Mouse (Mus musculus): ENCODE measurements around the gene Gm20716.
"Not testable (repeated sequence)": the region's sequence is repeated elsewhere in the genome, so short reads cannot be mapped to it uniquely, and the experiment has no call there.

The Gm20716 gene

GRCm38 (mm10) chr2:168166750-168167460, 63.3 kb downstream of the Gm20716 start:
- no peak for DNase-seq (ENCODE audit: low spot score in 2 of 2)

GRCm38 (mm10) chr2:168161978-168162377, 68.2 kb downstream of the Gm20716 start:
- DNase-seq (ENCODE audit: low spot score in 2 of 2): no peak

- DNase-seq (ENCODE audit: low spot score in 2 of 2): no peak
Measured at GRCm38 (mm10) chr2:168161514-168161971, 68.6 kb downstream of the Gm20716 start.

- DNase-seq (ENCODE audit: low spot score in 2 of 2): no peak
Measured at GRCm38 (mm10) chr2:168160370-168160930, 69.7 kb downstream of the Gm20716 start.

- peak in 1 of 2 experiments; percentile 21 for DNase-seq (ENCODE audit: low spot score in 2 of 2)
Measured at GRCm38 (mm10) chr2:168158911-168159711, 71.1 kb downstream of the Gm20716 start.

GRCm38 (mm10) chr2:168157974-168158373, 72.2 kb downstream of the Gm20716 start:
- DNase-seq (ENCODE audit: low spot score in 2 of 2): not testable (repeated sequence)

GRCm38 (mm10) chr2:168156361-168156760, 73.8 kb downstream of the Gm20716 start:
- DNase-seq (ENCODE audit: low spot score in 2 of 2): no peak

- no peak for DNase-seq (ENCODE audit: low spot score in 2 of 2)
Measured at GRCm38 (mm10) chr2:168155666-168156065, 74.5 kb downstream of the Gm20716 start.

GRCm38 (mm10) chr2:168154090-168154881, 75.9 kb downstream of the Gm20716 start:
- peak; percentile 60 to 68 for DNase-seq (ENCODE audit: low spot score in 2 of 2)

GRCm38 (mm10) chr2:168149241-168149640, 80.9 kb downstream of the Gm20716 start:
- no peak for DNase-seq (ENCODE audit: low spot score in 2 of 2)

GRCm38 (mm10) chr2:168147722-168148432, 82.3 kb downstream of the Gm20716 start:
- no peak for DNase-seq (ENCODE audit: low spot score in 2 of 2)

GRCm38 (mm10) chr2:168145437-168145836, 84.7 kb downstream of the Gm20716 start:
- no peak for DNase-seq (ENCODE audit: low spot score in 2 of 2)

GRCm38 (mm10) chr2:168143794-168144193, 86.4 kb downstream of the Gm20716 start:
- no peak for DNase-seq (ENCODE audit: low spot score in 2 of 2)

- DNase-seq (ENCODE audit: low spot score in 2 of 2): no peak
Measured at GRCm38 (mm10) chr2:168137161-168137560, 93.0 kb downstream of the Gm20716 start.

Measured in spleen, postnatal 14 days (tissue).